Mouse (Mus musculus) splenic B cell, adult 2 months (primary cell): ENCODE measurements around the gene Fah.

ENCODE experiments used
- DNase-seq: peaks from one replicate; pipeline ENCODE4 v3.0.0-alpha.2; 2011; ENCODE audit warnings: low read depth, low spot score
- H3K27me3 ChIP-seq: 2 replicates; pipeline ENCODE4 v1.6.1; 2012; ENCODE audit warnings: mild to moderate bottlenecking, low read length, moderate library complexity, mixed read lengths; ENCODE audit not compliant: control insufficient read depth, poor library complexity, insufficient read depth, severe bottlenecking
- H3K36me3 ChIP-seq: 2 replicates; pipeline ENCODE4 v1.6.1; 2012; ENCODE audit warnings: mild to moderate bottlenecking, low read length, moderate library complexity, mixed read lengths; ENCODE audit not compliant: control insufficient read depth, poor library complexity, insufficient read depth, severe bottlenecking

Gene Fah

DNA sequence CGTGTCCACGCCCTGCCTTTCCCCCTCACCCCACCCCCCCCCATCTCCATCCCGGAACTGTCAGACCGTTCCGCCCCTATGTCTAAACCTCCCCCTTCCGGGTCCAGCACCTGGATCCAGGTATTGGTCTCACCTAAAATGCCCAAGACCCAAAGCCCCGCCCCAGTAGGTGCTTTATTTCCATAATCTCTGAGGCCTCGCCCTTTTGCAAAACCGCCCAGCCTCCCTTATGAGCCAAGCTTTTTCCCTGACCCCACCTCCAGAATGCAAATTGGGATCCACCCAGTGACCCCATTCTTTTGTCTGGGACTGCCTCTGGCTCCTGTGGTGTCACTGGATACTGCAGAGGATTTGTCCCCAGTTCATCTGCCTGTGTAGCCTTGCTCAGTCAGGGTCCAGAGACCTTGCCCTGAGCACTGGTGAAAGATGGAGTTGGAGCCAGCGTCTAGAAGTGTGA lies at the start of gene Fah:
TSS of gene Fah (minus strand) at position 430 of the 457 bp plus-strand sequence.
- H3K27me3 ChIP-seq: no peaks in the 10 kb centered on the region
- no peaks in the 10 kb centered on the region for H3K36me3 ChIP-seq
- DNase-seq: peak; percentile 30

DNA sequence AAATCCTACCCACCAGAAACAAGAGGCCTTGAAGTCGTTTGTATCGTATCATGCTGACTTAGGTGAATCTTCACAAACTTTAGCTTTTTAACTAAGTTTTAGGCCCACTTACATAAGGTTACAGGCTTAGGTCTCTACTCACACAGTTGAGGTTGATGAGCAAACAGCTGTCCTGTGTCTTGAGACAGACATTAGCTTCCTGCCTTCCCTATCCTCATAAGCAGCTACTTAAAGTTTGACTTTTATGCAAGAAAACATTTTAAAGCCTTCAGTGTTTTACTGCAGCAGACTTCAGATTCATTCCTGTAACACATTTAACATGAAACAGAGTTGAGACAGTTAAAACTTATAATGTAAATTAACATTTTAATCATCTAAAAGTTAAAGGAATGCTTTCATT lies 46.2 kb upstream of the Fah start:
- DNase-seq: no peak
- H3K27me3 ChIP-seq: no peaks in the 10 kb centered on the region
- no peaks in the 10 kb centered on the region for H3K36me3 ChIP-seq

DNA sequence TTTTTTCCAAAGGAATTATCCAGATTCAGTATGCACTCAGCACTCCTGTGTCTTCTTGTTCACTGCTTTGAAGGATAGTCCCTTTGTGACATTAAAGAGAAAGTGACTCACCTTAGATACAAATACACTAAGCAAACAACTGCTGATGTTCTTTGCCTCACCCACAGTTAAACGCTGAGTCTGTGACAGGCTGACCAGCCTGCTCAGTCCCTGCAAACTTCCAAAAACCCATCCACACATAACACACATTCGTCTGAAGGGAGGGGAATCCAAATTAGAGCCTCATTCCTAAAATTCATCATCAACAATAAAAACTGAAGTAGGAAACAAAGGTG lies 45.4 kb upstream of the Fah start:
- no peaks in the 10 kb centered on the region for H3K27me3 ChIP-seq
- no peak for DNase-seq
- H3K36me3 ChIP-seq: no peaks in the 10 kb centered on the region

- no peak for DNase-seq
- H3K27me3 ChIP-seq: no peaks in the 10 kb centered on the region
- no peaks in the 10 kb centered on the region for H3K36me3 ChIP-seq
Observed at GRCm38 (mm10) chr7:84651303-84651986, 44.9 kb upstream of the Fah start.

DNA sequence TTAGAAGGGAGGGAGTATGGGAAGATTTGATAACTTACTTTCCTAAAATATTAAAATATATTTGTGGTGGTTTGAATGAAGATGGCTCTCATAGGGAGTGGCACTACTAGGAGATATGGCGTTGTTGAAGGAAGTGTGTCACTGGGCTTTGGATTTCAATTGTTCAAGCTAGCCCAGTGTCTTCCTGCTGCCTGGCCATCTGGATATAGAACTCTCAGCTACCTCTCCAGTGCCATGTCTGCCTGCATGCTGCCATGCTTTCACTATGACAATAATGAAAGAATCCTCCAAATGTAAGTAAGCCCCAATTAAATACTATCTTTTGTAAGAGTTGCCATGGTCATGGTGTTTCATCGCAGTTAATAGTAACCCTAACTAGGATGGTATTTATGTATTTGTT lies 42.5 kb upstream of the Fah start:
- DNase-seq: no peak
- H3K27me3 ChIP-seq: no peaks in the 10 kb centered on the region
- no peaks in the 10 kb centered on the region for H3K36me3 ChIP-seq

- Histone ChIP-seq H3K36me3 (no peaks in the 10 kb centered on the region), H3K27me3 (no peaks in the 10 kb centered on the region)
- no peak for DNase-seq
Observed at GRCm38 (mm10) chr7:84646256-84646655, 39.7 kb upstream of the Fah start.

DNA sequence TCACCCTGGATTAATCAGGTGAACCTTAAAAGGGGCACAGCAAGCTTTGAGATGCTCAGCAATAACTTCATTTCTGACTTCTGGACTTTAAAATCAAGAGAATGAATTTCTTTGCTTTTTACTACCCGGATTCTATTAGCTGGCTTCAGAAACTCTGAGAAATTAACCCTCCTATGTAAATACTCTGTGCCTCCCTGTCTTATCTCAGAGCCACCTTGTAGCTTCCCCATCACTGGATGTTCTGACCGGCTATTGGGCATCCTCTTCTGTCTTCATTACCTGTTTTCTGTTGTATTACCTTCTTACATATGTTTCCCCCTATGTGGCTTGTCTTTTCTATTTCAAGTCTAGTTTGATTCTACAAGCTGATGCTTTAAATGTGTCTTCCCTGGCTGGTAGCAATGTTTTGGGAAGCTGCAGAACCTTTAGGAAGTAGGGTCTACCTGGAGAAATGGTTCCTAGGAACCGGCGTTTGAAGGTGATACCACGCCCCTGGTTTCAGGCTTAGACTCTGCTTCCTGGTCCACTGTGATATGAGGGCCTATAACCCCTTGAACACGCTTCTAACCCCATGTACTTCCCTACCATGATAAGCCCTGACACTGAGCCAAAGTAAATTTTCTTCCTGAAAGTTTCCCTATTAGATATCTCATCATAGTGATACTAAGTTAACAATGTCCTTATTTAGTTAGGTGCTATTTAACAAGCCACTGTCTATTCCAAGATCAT lies 36.9 kb upstream of the Fah start:
- Histone ChIP-seq H3K27me3 (no peaks in the 10 kb centered on the region), H3K36me3 (no peaks in the 10 kb centered on the region)
- no peak for DNase-seq

DNA sequence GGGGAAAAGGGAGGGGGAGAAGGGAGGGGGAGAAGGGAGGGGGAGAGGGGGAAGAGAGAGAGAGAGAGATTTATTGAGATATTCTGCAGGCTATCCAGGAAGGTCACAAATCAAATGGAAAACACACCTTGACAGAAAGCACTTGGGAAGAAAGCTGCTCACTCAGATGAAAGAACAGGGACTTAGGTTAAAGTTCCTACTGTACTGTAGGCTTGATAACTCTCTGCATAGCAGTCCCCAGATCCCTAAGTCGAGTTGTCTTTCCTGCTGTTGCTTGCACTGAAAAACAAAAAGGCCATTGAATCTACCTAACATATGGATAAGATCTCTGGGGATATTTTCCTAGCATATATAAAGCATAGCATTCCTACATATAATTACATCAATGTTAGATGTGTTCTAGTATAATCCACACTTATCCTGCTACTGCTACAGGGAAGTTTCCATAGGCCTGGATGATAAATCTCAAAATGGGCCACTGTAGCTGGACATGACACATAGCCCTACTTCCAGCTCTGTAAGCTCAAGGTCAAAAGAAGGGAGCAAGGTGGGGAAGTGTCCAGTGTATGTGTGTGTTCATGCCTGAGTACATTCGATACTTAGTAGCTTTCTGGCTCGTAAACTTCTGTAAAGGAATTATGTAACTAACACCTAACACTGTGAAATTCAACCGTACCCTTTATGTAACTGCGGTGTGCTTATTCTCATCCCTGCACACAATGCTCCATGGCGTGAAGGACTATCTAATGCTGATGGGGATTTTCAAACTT lies 35.8 kb upstream of the Fah start:
- no peaks in the 10 kb centered on the region for H3K36me3 ChIP-seq
- no peak for DNase-seq
- H3K27me3 ChIP-seq: no peaks in the 10 kb centered on the region

DNA sequence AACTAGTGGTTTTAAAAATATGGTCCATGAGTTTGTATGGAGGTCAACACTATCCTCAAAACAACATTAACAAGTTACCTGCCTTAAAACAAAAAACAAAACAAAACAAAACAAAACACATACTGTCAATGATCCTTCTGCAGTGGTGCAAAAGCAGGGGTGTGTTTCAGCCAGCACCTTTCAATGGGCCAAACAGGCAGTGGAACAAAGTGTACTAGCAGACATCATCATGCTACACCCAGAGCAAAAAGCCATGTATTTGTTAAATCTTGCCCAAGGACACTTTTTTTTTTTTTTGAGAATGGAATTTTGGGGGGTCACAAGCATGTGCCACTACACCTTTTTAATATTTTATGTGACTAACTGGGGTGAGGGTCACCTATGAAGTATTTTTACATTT lies 30.4 kb upstream of the Fah start:
- no peak for DNase-seq
- H3K27me3 ChIP-seq: no peaks in the 10 kb centered on the region

DNA sequence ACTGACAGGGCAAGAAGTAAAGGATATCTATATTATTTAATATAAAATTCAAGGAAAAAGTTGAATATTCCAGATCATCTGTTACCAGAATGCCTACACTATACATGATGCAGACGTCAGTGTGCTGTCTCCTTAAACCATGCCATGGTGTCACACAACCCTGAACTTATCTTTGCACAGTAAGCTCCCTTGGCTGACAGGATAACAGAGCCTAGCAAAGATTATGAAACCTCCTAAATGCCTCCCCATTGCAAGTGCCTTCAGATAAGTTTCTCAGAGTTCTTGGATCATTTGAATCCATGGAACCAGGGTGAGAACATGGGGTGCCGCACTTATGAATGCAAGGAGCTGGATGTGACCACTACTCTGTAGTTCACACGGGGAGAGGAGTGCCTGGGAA lies 25.4 kb upstream of the Fah start:
- H3K27me3 ChIP-seq: no peaks in the 10 kb centered on the region
- no peak for DNase-seq
- H3K36me3 ChIP-seq: 0 out of 2 replicates have a peak, but pooled peaks cover 1% of the 10 kb centered on the region

More for the DNA sequence above, 30.4 kb upstream of the Fah start:
- no peaks in the 10 kb centered on the region for H3K36me3 ChIP-seq

- Histone ChIP-seq H3K27me3 (no peaks in the 10 kb centered on the region), H3K36me3 (peaks cover 6% of the 10 kb centered on the region)
- DNase-seq: no peak
Observed at GRCm38 (mm10) chr7:84623718-84624117, 17.2 kb upstream of the Fah start.

DNA sequence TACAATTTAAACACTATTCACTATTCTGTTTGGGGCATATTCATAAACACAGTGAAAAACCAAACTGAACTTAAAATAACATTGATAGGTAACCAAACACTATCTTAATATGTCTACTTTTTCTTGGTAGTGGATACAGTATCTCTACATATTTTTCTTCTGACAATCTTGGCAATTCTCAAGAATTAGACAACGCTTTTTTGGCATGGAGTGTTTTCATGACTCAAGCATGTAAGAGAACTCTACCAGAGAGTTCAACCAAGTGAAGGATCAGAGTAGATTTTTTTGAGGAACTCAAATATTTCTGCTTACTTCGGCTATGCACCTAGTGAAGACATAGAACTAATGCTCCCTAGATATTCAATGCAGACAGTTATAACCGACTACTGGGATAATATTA lies 14.4 kb upstream of the Fah start:
- no peak for DNase-seq
- Histone ChIP-seq H3K27me3 (no peaks in the 10 kb centered on the region), H3K36me3 (peaks cover 8% of the 10 kb centered on the region)

GRCm38 (mm10) chr7:84618951-84619350 lies 12.4 kb upstream of the Fah start:
- Histone ChIP-seq H3K36me3 (peaks cover 5% of the 10 kb centered on the region; the same call in 1 of the 2 replicates), H3K27me3 (no peaks in the 10 kb centered on the region)
- DNase-seq: no peak

DNA sequence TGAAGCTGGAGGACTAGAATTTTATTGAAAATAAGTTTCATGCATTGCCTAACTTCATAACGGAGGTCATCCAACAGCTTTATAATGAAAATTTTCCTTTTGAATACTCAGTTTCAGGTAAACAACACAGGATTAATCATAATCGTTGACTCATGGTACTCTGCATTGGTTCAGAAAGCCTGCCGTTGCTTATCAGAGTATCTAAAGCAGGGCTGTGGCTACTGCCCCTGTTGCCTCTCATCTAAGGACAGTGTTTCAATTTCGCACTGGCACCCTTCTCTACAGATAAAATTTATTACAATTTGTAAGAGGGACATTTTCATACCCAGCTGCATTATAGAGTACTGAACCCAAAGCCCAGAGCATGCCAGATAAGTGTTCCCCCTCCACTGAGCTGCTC lies 5.9 kb upstream of the Fah start:
- peaks cover 2% of the 10 kb centered on the region; the same call in 1 of the 2 replicates for H3K36me3 ChIP-seq
- no peaks in the 10 kb centered on the region for H3K27me3 ChIP-seq
- no peak for DNase-seq

GRCm38 (mm10) chr7:84611609-84612008 lies 5.1 kb upstream of the Fah start:
- no peak for DNase-seq
- Histone ChIP-seq H3K36me3 (peaks cover 2% of the 10 kb centered on the region; the same call in 1 of the 2 replicates), H3K27me3 (no peaks in the 10 kb centered on the region)
